Mouse (Mus musculus) hindbrain, embryonic 14.5 days (tissue): ENCODE measurements around the gene Gjc1. TPM values are rescaled to one million over a fixed set of nuclear protein-coding genes. Genes with fewer than 3 reads are reported as not detected.
A peak's percentile ranks its signal among the peaks of the same experiment; 100 is the strongest.

ENCODE experiments used
- ATAC-seq: fragments of 200-750 bp; cut with Nextera tagmentation; 2 replicates; pipeline ENCODE4 v1.8.0; 2017; ENCODE audit warnings: moderate number of reproducible peaks, mild to moderate bottlenecking, moderate TSS enrichment, moderate library complexity; ENCODE audit not compliant: low FRiP score
- DNase-seq: peaks from one replicate; pipeline ENCODE4 v3.0.0-alpha.2; 2015; ENCODE audit warnings: low spot score
- H3K27ac ChIP-seq: fragments of 300-500 bp; sonication (generic); 2 replicates; pipeline ENCODE4 v1.5.1; 2014; ENCODE audit warnings: mild to moderate bottlenecking, moderate library complexity
- H3K27me3 ChIP-seq: fragments of 300-500 bp; sonication (generic); 2 replicates; pipeline ENCODE4 v1.6.1; 2014; ENCODE audit warnings: mild to moderate bottlenecking, low read length, mixed read lengths; ENCODE audit not compliant: control insufficient read depth, insufficient read depth
- H3K36me3 ChIP-seq: fragments of 300-500 bp; sonication (generic); replicated peaks from 2 replicates; pipeline ENCODE4 v1.6.1; 2014; ENCODE audit not compliant: control insufficient read depth, insufficient read depth
- H3K4me1 ChIP-seq: fragments of 300-500 bp; sonication (generic); replicated peaks from 2 replicates; pipeline ENCODE4 v1.6.1; 2014; ENCODE audit warnings: antibody characterized with exemption, low read length, mixed read lengths; ENCODE audit not compliant: control insufficient read depth, insufficient read depth
- H3K4me2 ChIP-seq: fragments of 300-500 bp; sonication (generic); replicated peaks from 2 replicates; pipeline ENCODE4 v1.6.1; 2014; ENCODE audit warnings: mild to moderate bottlenecking, moderate library complexity
- H3K4me3 ChIP-seq: fragments of 300-500 bp; sonication (generic); replicated peaks from 2 replicates; pipeline ENCODE4 v1.5.1; 2014; ENCODE audit warnings: mild to moderate bottlenecking, low read length
- H3K9ac ChIP-seq: fragments of 300-500 bp; sonication (generic); 2 replicates; pipeline ENCODE4 v1.6.1; 2014
- H3K9me3 ChIP-seq: fragments of 300-500 bp; sonication (generic); 2 replicates; pipeline ENCODE4 v1.6.1; 2016; ENCODE audit warnings: low read length; ENCODE audit not compliant: control insufficient read depth
- WGBS: fragments of 180-500 bp; shearing (Covaris S2); extraction: QIAGEN DNeasy Blood & Tissue Kit; methylation state at CpG from one replicate; pipeline ENCODE4 v1.1.7; 2014; 5-methylcytosine and 5-hydroxymethylcytosine counted together
- polyA plus RNA-seq: library from polyadenylated mRNA; unstranded; fragments of >200 nt; fragmentation: Nextera tagmentation; extraction: Ambion mirVana; gene quantifications from 2 replicates; pipeline ENCODE4 v1.2.1, GENCODE M21; 2014

The Gjc1 gene
- polyA plus RNA-seq, 1 experiment from 2014 or later = 31.2 TPM

DNA sequence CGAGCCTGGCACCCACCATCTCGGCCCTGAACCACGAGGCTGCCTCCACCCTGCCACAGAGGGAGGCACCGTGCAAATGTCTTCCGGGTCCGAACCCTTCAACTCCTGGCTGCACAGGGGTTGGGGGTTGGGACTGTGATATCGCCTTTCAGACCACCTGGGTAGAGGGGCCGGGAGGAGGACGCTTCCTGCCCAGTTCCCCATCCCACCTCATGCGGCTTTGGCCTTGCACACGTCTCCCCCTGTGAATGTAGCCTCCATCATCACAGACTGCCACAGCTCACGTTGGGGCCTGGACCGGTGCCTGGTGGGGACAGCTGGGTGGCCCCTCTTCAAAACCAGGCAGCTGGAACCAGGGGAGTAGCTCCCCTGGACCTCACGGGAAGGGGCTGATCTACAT, 41.3 kb downstream of the Gjc1 start:
- DNase-seq = no peak
- 0 out of 2 replicates have a peak overlapping the region, but pooled peaks have one; percentile 35 for H3K4me2 ChIP-seq

DNA sequence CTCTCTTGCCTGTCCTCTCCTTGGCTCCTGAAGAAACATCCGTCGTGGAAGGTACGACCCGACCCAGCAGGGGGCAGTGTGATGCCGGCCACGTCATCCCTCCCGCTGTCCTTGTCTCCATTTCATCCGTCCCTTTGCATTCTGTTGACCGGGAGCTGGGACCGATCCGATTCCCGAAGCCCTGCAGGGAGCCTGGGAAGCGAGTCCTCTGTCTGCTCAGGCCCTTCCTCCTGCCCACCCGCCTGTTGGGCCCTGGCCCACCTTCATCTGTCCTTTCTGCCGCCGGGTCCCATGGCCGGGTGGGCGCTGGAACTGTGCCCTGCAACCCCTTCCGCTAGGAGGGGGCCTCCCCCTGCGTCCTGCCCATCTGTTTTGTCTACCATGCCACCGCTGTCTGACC, 41.9 kb downstream of the Gjc1 start:
- Histone ChIP-seq H3K27me3 (no peaks in the 10 kb centered on the region), H3K9ac (peak overlapping the region; percentile 24; the same call in 1 of the 2 replicates), H3K27ac (no peak overlapping the region), H3K4me1 (peaks cover 14% of the 10 kb centered on the region), H3K4me3 (no peak overlapping the region), H3K4me2 (peak overlapping the region; percentile 35; the same call in 1 of the 2 replicates), H3K9me3 (no peaks in the 10 kb centered on the region), H3K36me3 (peaks cover 23% of the 10 kb centered on the region)
- 26% methylated on average over 21 of the region's 21 CpGs for WGBS
- DNase-seq (peak; percentile 69), ATAC-seq (no peak)

More for the DNA sequence above, 41.3 kb downstream of the Gjc1 start:
- 34% methylated on average over 14 of the region's 14 CpGs for WGBS
- Histone ChIP-seq H3K9me3 (no peaks in the 10 kb centered on the region), H3K4me3 (no peak overlapping the region), H3K36me3 (peaks cover 23% of the 10 kb centered on the region), H3K4me1 (peaks cover 9% of the 10 kb centered on the region; the same call in 1 of the 2 replicates), H3K9ac (peak overlapping the region; percentile 24; the same call in 1 of the 2 replicates), H3K27me3 (no peaks in the 10 kb centered on the region), H3K27ac (no peak overlapping the region)
- no peak for ATAC-seq

DNA sequence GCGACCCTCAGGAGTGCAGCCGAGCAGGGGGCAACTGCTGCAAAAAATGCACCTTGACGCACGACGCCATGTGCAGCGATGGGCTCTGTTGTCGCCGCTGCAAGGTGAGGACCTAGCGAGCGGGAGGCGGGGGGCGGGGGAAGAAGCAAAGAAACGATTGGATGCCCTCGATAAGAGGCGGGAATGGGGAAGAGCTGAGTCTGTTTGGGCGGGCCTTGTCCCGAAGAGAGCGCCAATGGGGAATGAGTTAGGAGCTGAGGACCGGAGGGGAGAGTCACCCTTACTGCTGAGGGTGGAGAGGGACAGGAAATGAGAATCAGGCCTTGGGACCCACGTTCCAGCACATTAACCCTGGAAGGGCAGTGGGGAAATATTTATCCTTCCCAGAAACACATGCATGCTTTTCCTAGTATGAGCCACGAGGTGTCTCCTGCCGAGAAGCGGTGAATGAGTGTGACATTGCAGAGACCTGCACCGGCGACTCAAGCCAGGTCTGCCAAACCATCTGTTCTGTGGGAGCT, 44.8 kb downstream of the Gjc1 start:
- peak; percentile 82 for DNase-seq
- peaks cover 23% of the 10 kb centered on the region for H3K36me3 ChIP-seq

DNA sequence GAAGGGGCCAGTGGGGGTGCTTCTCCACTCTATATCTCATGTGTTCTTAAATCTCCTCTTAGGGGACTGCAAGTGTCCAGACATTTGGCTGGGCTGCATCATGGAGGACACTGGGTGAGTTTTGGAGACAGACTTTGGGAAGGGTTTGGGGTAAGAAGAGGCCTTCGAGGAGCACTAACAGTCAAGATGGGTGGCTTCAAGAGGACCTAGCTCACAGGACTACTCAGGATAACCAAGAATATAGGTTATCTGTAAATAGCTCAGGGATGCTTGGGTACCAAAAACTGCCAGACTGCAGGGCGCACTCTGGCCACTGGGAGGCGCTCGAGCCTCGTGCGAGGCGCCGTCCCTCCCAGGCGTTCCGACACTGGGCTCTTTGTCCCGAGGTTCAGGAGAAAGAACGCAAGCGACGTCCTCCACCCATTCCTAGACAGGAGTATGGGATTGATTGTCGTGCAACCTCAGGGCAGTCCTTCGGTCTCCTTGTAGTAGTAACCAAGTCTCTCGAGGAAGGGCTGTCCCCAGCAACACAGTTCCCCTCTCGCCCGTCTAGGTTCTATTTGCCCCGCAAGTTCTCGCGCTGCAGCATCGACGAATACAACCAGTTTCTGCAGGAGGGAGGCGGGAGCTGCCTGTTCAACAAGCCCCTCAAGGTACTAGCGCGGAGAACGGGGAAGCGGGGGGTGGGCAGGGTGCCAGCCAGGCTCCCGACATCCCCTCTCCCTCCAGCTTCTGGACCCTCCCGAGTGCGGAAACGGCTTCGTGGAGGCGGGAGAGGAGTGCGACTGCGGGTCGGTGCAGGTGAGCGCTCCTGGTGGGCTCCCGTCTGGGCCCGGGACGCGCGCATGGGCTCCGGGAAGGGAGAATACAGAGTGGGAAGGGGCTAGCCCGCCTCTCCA, 45.5 kb downstream of the Gjc1 start:
- H3K4me3 ChIP-seq = peak overlapping the region; percentile 61
- under 1% methylated on average over 45 of the region's 46 CpGs for WGBS
- H3K4me2 ChIP-seq = peak overlapping the region; percentile 91
- H3K9ac ChIP-seq = peak overlapping the region; percentile 82
- ATAC-seq (peak; percentile 53), DNase-seq (peak; percentile 98)
- H3K27me3 ChIP-seq = no peaks in the 10 kb centered on the region
- peaks cover 37% of the 10 kb centered on the region for H3K4me1 ChIP-seq
- peak overlapping the region; percentile 95 for H3K27ac ChIP-seq
- H3K9me3 ChIP-seq = no peaks in the 10 kb centered on the region
- peaks cover 23% of the 10 kb centered on the region for H3K36me3 ChIP-seq

More for the DNA sequence above, 44.8 kb downstream of the Gjc1 start:
- H3K27ac ChIP-seq = peak overlapping the region; percentile 95
- no peaks in the 10 kb centered on the region for H3K27me3 ChIP-seq
- H3K4me3 ChIP-seq = peak overlapping the region; percentile 61
- H3K9me3 ChIP-seq = no peaks in the 10 kb centered on the region
- peak overlapping the region; percentile 82 for H3K9ac ChIP-seq
- H3K4me2 ChIP-seq = peak overlapping the region; percentile 91
- ATAC-seq = peak; percentile 83
- WGBS = under 1% methylated on average over 25 of the region's 25 CpGs
- H3K4me1 ChIP-seq = peaks cover 37% of the 10 kb centered on the region

DNA sequence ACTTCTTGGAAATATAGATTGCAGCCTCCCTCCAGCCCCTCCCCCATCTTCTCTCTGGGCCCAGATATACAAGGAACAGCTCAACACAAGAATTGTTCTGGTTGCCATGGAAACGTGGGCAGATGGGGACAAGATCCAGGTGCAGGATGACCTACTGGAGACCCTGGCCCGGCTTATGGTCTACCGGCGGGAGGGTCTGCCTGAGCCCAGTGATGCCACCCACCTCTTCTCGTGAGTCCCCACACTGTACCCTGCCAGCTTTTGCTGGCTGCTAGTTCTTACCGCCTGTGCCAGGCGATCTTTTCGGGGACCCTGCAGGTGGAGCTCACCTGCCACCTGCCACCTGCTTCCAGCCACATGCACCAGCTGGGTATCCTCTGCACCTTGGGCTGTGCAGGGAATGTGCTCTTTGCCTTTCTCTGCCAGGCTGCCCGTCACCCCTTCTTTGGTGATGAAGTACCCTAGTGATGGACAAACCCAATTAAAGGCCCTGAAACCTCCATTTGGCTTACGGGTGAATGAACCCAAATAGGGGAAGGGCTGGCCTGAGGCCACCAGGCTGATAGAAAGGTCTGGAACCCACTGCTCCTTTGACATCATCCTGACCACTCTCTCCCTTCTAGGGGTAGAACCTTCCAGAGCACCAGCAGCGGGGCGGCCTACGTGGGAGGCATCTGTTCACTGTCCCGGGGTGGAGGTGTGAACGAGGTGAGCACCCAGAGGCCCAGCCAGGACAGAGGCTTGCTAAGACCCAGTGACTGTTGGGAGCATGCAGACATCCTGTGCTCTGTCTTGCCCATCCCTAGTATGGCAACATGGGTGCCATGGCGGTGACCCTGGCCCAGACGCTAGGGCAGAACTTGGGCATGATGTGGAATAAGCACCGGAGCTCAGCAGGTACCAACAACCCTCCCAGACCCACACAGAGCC, 46.5 kb downstream of the Gjc1 start:
- Histone ChIP-seq H3K9ac (no peak overlapping the region), H3K9me3 (no peaks in the 10 kb centered on the region), H3K4me3 (no peak overlapping the region), H3K27ac (peak overlapping the region; percentile 95), H3K4me1 (peaks cover 33% of the 10 kb centered on the region), H3K27me3 (no peaks in the 10 kb centered on the region), H3K4me2 (no peak overlapping the region), H3K36me3 (peaks cover 14% of the 10 kb centered on the region)
- WGBS = 61% methylated on average over 18 of the region's 18 CpGs
- DNase-seq = peak; percentile 58
- no peak for ATAC-seq

DNA sequence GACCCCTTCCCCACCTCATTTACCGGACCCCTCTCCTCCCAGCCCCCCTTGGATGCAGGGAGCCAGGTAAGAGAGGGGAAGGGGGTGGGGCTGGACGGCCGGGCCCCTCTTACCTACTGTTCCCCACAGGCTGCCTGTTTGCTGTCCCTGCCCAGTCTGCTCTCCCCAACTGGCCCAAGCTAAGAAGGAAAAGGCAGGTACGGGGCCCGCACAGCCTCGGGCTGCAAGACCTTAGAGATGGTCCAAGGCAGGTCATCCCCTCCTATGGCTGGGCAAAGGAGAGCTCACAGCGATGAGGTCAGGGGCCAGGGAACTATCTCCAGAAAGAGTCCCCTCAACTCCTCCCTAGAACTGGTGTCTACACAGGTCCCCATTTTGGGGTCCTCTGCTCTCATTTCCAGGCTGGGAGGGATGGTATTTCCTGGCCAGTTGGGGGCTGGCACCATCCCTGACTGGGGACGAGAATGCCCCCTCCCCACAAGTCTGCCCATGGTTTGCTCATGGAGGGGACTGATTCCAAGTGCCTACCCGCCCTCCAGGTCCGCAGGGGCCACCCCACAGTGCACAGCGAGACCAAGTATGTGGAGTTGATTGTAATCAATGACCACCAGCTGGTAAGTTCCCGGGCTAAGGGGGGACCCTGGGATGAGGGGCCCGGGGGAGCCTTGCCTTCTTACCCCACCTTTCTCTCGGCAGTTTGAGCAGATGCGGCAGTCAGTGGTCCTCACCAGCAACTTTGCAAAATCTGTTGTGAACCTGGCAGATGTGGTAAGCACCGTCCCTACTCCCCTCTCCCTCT, 47.4 kb downstream of the Gjc1 start:
- no peak for DNase-seq
- peaks cover 13% of the 10 kb centered on the region for H3K36me3 ChIP-seq
- H3K27me3 ChIP-seq = no peaks in the 10 kb centered on the region
- peak overlapping the region; percentile 9; the same call in 1 of the 2 replicates for H3K9ac ChIP-seq
- 23% methylated on average over 16 of the region's 16 CpGs for WGBS
- H3K4me2 ChIP-seq = peak overlapping the region; percentile 10; the same call in 1 of the 2 replicates
- H3K9me3 ChIP-seq = no peaks in the 10 kb centered on the region
- ATAC-seq = no peak
- H3K27ac ChIP-seq = peak overlapping the region; percentile 95; the same call in 1 of the 2 replicates
- H3K4me1 ChIP-seq = peaks cover 33% of the 10 kb centered on the region
- no peak overlapping the region for H3K4me3 ChIP-seq

DNA sequence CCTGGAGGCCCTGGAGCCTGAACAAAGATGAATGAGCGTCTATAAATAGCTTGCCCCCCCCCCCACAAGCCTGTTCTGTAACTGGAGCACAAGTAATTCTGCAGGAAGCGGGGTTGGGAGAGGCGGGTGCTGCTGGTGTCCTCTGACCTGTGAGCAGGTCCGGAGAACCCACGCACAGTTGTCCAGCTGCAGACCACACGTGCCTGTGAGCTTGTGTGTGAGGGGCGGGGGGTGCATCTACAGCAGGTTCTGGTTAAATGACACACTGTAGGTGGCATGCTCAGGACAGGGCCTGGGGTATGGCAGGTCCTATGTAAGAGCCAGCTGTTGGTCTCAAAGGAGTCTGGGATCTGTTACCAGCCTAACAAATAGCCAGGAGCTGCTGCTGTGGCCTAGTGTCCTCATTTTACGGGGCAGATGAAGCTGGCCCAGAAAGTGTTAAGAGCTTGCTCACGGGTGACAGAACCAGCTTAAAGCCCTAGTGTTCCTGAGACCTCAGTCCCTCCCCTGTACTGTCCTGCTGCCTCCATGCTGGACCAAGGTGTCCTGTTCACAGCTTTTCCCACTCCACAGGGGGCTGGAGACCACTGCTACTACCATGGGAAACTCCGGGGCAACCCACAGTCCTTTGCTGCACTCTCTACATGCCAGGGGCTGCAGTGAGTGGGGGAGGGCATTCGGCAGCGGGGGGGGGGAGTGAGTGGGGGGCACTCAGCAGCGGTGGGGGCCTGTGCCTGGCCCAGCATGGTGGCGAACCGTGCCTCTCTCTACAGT, 48.7 kb downstream of the Gjc1 start:
- ATAC-seq = no peak
- Histone ChIP-seq H3K4me2 (no peak overlapping the region), H3K9ac (no peak overlapping the region), H3K27me3 (no peaks in the 10 kb centered on the region), H3K4me3 (no peak overlapping the region), H3K27ac (no peak overlapping the region), H3K36me3 (peaks cover 2% of the 10 kb centered on the region; the same call in 1 of the 2 replicates), H3K4me1 (peaks cover 33% of the 10 kb centered on the region), H3K9me3 (no peaks in the 10 kb centered on the region)
- no peak for DNase-seq
- WGBS = 46% methylated on average over 15 of the region's 15 CpGs
